Mouse (Mus musculus): Measurements from ENCODE around the gene Matk. TPM values are rescaled to one million over a fixed set of nuclear protein-coding genes. Genes with fewer than 3 reads are reported as not detected.

Gene Matk
- polyA plus RNA-seq, 1 experiment from 2014 or later: 2.3 TPM

DNA sequence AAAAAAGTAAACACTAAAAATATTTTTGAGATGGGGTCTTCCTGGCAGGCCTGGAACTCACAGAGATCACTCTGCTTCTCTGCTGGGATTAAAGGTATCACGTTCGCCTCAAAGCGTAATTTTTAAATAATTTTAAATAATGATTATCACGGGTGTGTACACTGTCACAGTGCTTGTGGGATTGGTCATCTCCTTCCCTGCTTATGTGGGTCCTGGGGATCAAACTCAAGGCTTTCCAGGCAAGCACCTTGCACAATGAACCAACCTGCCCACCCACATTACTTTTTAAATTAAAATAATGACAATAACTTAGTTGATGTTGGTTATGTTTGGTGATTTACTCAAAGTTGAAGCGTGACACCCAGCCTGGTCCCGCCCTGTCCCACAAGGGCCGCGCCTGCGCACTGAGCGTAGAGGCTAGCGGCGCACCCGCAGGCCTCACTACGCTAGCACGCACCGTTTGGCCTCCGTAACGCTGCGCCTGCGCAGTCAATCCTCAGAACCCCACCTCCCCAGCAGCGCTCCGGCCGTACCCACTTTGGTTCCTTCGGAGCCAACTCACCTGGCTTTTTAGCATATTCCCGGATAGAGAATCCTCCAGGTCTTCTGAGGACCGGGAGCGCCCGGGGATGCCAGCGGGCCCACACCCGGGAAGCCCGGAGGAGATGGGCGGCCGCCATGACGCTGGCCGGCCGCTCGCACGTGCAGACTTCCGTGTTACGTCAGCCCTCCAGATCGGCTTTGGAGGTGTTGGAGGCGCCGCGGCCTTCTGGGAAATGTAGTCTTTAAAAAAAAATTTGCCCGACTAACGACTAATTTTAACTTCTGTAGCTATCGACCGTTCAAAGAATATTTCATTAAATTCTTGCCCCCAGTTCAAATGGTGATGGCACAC lies 13.7 kb downstream of the Matk start, which contains the start of the genes Mrpl54 and Apba3:
TSS of gene Mrpl54 (minus strand) at position 724 of the 895 bp plus-strand sequence.
TSS of gene Apba3 (plus strand) at position 750 of the 895 bp plus-strand sequence.
- DNase-seq (ENCODE audit: low spot score) (peak; percentile 95), ATAC-seq (ENCODE audit: insufficient number of reproducible peaks, low FRiP score, low TSS enrichment, low read depth) (peak; percentile 90)
- Histone ChIP-seq H3K27ac (replicated peaks; ENCODE audit: low read depth, low read length) (no peak within 1 kb of the TSS; the same call in 1 of the 2 replicates), H3K4me2 (ENCODE audit: low read depth, severe bottlenecking) (peak within 1 kb of the TSS; percentile 67), H3K4me1 (ENCODE audit: control insufficient read depth, insufficient read depth, low read length) (0 out of 2 replicates have a peak, but pooled peaks cover 2% of the 10 kb centered on the region), H3K9ac (ENCODE audit: low read length) (peak within 1 kb of the TSS; percentile 83), H3K27me3 (ENCODE audit: control insufficient read depth, insufficient read depth, low read length) (no peaks in the 10 kb centered on the region), H3K36me3 (ENCODE audit: control insufficient read depth, insufficient read depth, low read length) (peaks cover 10% of the 10 kb centered on the region; the same call in 1 of the 2 replicates), H3K9me3 (ENCODE audit: control insufficient read depth, low read length) (no peaks in the 10 kb centered on the region), H3K4me3 (ENCODE audit: low read depth, low read length) (peak within 1 kb of the TSS; percentile 70)
- WGBS: 1% methylated on average over 48 of the region's 48 CpGs

DNA sequence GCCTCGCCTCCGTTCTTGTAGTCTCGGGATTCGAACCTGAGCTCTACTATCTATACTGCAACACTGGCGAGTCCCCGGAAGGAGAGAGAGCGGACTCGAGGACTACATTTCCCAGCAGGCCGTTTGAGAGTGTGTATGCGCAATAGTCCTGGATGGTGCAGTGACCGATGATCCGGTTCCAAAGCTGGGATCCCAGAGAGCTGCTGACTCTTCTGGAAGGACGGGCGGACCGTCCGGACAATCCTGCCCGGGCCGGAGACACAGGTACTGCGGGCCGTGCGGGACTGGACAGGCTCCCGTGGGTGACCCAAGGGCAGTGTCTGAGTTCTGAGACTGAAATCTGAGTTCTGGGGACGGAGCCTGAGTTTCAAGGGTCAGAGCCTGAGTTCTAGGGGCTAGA lies 15.3 kb downstream of the Matk start:
- DNase-seq (ENCODE audit: low spot score): peak; percentile 84
- Histone ChIP-seq H3K4me3 (ENCODE audit: low read depth, low read length) (peak overlapping the region; percentile 65), H3K27ac (replicated peaks; ENCODE audit: low read depth, low read length) (no peak overlapping the region), H3K4me2 (ENCODE audit: low read depth, severe bottlenecking) (peak overlapping the region; percentile 53), H3K27me3 (ENCODE audit: control insufficient read depth, insufficient read depth, low read length) (no peaks in the 10 kb centered on the region), H3K36me3 (ENCODE audit: control insufficient read depth, insufficient read depth, low read length) (peaks cover 20% of the 10 kb centered on the region), H3K9me3 (ENCODE audit: control insufficient read depth, low read length) (no peaks in the 10 kb centered on the region), H3K4me1 (ENCODE audit: control insufficient read depth, insufficient read depth, low read length) (0 out of 2 replicates have a peak, but pooled peaks cover 2% of the 10 kb centered on the region), H3K9ac (ENCODE audit: low read length) (peak overlapping the region; percentile 67)
- peak; percentile 15; the same call in 1 of the 2 replicates for ATAC-seq (ENCODE audit: insufficient number of reproducible peaks, low FRiP score, low TSS enrichment, low read depth)
- 3% methylated on average over 23 of the region's 23 CpGs for WGBS

DNA sequence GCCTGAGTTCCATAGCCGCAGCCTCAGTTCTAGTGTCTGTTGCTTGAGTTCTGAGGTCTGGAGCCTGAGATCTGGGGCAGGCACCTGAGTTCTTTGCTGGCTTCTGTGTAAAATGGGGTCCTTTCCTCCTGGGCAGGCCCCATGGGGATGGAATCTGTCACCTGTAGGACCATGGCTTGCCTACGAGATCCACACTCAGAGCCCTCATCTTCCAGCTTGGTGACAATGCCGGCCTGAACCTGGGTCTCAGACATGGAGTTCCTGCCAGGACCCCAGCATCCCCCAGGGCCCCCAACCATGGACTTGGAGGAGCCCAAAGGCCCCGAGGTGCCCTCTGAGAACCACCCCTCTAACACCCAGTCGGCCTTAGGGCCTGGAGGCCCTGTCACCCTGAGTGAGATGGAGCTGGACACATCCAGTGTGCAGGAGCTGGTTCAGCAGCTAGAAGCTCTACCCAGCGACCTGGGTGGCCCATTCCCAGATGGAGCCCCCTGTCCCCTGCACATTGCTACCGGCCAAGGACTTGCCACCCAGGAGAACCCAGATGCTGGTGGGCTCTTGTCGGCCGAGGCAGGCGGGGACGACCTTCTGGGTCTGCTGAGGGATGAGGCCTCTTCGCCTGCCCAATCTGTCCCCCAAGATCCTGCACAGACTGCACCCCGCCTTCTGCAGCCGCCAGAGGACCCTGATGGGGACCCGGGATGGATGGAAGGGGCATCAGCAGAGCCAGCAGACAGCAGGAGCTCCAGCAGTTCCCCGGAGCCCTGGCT lies 16.1 kb downstream of the Matk start:
- peak overlapping the region; percentile 53 for H3K4me2 ChIP-seq (ENCODE audit: low read depth, severe bottlenecking)
- no peaks in the 10 kb centered on the region for H3K27me3 ChIP-seq (ENCODE audit: control insufficient read depth, insufficient read depth, low read length)
- H3K36me3 ChIP-seq (ENCODE audit: control insufficient read depth, insufficient read depth, low read length): peaks cover 19% of the 10 kb centered on the region
- H3K4me1 ChIP-seq (ENCODE audit: control insufficient read depth, insufficient read depth, low read length): 0 out of 2 replicates have a peak, but pooled peaks cover 2% of the 10 kb centered on the region
- no peak overlapping the region for H3K27ac ChIP-seq (replicated peaks; ENCODE audit: low read depth, low read length)
- 83% methylated on average over 16 of the region's 16 CpGs for WGBS
- peak overlapping the region; percentile 67 for H3K9ac ChIP-seq (ENCODE audit: low read length)
- DNase-seq (ENCODE audit: low spot score): no peak
- no peaks in the 10 kb centered on the region for H3K9me3 ChIP-seq (ENCODE audit: control insufficient read depth, low read length)
- no peak for ATAC-seq (ENCODE audit: insufficient number of reproducible peaks, low FRiP score, low TSS enrichment, low read depth)
- peak overlapping the region; percentile 65 for H3K4me3 ChIP-seq (ENCODE audit: low read depth, low read length)

DNA sequence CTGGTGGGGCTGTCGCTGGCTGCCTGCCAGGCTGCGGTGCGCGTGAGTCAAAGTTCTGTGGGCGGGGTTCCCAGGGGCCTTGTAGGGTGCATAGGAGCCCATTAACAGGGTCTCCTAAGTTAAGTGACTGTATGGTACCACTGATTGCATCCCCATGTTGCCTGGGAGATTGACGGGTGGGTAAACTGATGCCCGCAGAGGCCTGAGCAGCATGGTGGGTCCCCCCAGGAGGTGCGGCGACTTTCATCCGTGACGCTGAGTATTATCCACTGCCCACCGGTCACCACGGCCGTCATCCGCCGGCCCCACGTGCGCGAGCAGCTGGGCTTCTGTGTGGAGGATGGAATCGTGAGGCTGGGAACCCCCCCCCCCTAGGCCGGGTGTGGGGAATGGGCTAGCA lies 19.6 kb downstream of the Matk start:
- Histone ChIP-seq H3K27ac (replicated peaks; ENCODE audit: low read depth, low read length) (no peak overlapping the region), H3K9ac (ENCODE audit: low read length) (no peak overlapping the region), H3K4me2 (ENCODE audit: low read depth, severe bottlenecking) (no peak overlapping the region), H3K9me3 (ENCODE audit: control insufficient read depth, low read length) (no peaks in the 10 kb centered on the region), H3K4me1 (ENCODE audit: control insufficient read depth, insufficient read depth, low read length) (no peaks in the 10 kb centered on the region), H3K4me3 (ENCODE audit: low read depth, low read length) (no peak overlapping the region), H3K27me3 (ENCODE audit: control insufficient read depth, insufficient read depth, low read length) (no peaks in the 10 kb centered on the region), H3K36me3 (ENCODE audit: control insufficient read depth, insufficient read depth, low read length) (peaks cover 12% of the 10 kb centered on the region)
- ATAC-seq (ENCODE audit: insufficient number of reproducible peaks, low FRiP score, low TSS enrichment, low read depth) (no peak), DNase-seq (ENCODE audit: low spot score) (no peak)
- 95% methylated on average over 21 of the region's 21 CpGs for WGBS

DNA sequence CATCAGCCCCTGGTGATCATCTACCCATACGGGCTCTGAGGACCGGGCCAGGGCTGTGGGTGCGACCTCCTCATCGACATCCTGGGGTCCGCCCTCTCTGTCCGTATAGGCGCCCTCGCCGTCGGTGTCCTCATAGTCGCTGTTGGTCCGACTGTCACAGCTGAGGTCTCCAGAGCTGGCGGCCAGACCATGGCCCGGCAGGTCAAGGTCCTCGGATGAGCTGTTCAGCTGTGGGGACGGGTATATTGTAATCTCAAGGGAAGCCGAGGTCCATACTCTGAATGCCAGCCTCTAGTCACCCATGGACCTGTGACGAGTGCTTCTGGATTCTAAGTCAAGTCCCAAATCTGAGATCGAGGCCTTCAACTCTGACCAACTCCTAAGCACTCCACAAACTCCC lies 21.1 kb downstream of the Matk start:
- H3K4me3 ChIP-seq (ENCODE audit: low read depth, low read length): no peak overlapping the region
- DNase-seq (ENCODE audit: low spot score) (no peak), ATAC-seq (ENCODE audit: insufficient number of reproducible peaks, low FRiP score, low TSS enrichment, low read depth) (no peak)
- H3K4me1 ChIP-seq (ENCODE audit: control insufficient read depth, insufficient read depth, low read length): no peaks in the 10 kb centered on the region
- H3K36me3 ChIP-seq (ENCODE audit: control insufficient read depth, insufficient read depth, low read length): peaks cover 12% of the 10 kb centered on the region
- no peaks in the 10 kb centered on the region for H3K9me3 ChIP-seq (ENCODE audit: control insufficient read depth, low read length)
- no peak overlapping the region for H3K4me2 ChIP-seq (ENCODE audit: low read depth, severe bottlenecking)
- WGBS: 95% methylated on average over 19 of the region's 19 CpGs
- no peak overlapping the region for H3K27ac ChIP-seq (replicated peaks; ENCODE audit: low read depth, low read length)
- H3K27me3 ChIP-seq (ENCODE audit: control insufficient read depth, insufficient read depth, low read length): no peaks in the 10 kb centered on the region
- no peak overlapping the region for H3K9ac ChIP-seq (ENCODE audit: low read length)

DNA sequence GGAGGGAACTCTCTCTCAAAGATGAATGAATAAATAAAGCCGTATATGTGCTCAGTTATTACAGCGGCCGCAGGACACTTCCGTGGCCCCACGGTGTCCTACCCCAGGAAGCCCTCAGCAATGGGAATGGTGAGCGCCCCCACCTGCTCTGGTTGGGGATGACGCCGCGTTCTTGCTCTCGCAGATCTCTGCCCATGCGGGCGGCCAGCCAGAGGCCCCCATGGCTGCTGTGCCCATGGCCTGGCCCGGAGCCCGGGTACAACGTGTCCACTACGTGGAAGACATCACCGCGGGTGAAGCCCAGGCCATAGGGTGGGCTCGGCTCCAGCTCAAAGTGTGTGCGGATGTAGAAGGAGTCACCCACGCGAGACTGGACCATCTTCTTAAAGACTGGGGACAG lies 24.9 kb downstream of the Matk start:
- H3K9me3 ChIP-seq (ENCODE audit: control insufficient read depth, low read length): no peaks in the 10 kb centered on the region
- DNase-seq (ENCODE audit: low spot score): no peak
- WGBS: 76% methylated on average over 22 of the region's 22 CpGs
- H3K4me2 ChIP-seq (ENCODE audit: low read depth, severe bottlenecking): no peak overlapping the region
- peaks cover 13% of the 10 kb centered on the region for H3K27me3 ChIP-seq (ENCODE audit: control insufficient read depth, insufficient read depth, low read length)
- H3K36me3 ChIP-seq (ENCODE audit: control insufficient read depth, insufficient read depth, low read length): peaks cover 2% of the 10 kb centered on the region; the same call in 1 of the 2 replicates
- H3K27ac ChIP-seq (replicated peaks; ENCODE audit: low read depth, low read length): no peak overlapping the region
- H3K4me1 ChIP-seq (ENCODE audit: control insufficient read depth, insufficient read depth, low read length): 0 out of 2 replicates have a peak, but pooled peaks cover 2% of the 10 kb centered on the region
- H3K9ac ChIP-seq (ENCODE audit: low read length): no peak overlapping the region
- ATAC-seq (ENCODE audit: insufficient number of reproducible peaks, low FRiP score, low TSS enrichment, low read depth): no peak
- no peak overlapping the region for H3K4me3 ChIP-seq (ENCODE audit: low read depth, low read length)

DNA sequence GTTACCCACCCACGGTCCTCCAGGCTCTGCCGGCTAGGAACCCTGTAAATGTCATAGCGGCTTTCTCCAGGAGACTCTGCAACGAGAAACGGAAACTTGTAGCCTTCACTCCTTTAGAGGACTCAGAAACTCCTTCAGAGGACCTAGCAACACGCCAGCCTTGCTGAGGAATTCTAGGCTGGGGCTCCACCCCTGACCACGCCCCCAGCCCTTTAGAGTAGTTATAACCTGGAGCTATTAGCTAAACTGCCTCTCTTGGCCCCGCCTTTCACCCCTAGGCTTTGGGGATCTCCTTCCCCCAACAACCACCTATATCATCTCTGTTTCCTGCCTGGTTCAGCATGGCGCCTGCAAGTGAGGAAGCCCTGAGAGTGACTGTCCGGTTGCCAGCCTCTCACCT lies 26.8 kb downstream of the Matk start:
- Histone ChIP-seq H3K27ac (replicated peaks; ENCODE audit: low read depth, low read length) (no peak overlapping the region), H3K4me2 (ENCODE audit: low read depth, severe bottlenecking) (0 out of 2 replicates have a peak overlapping the region, but pooled peaks have one; percentile 11), H3K4me3 (ENCODE audit: low read depth, low read length) (no peak overlapping the region), H3K27me3 (ENCODE audit: control insufficient read depth, insufficient read depth, low read length) (peaks cover 31% of the 10 kb centered on the region), H3K4me1 (ENCODE audit: control insufficient read depth, insufficient read depth, low read length) (0 out of 2 replicates have a peak, but pooled peaks cover 2% of the 10 kb centered on the region), H3K36me3 (ENCODE audit: control insufficient read depth, insufficient read depth, low read length) (no peaks in the 10 kb centered on the region), H3K9ac (ENCODE audit: low read length) (no peak overlapping the region), H3K9me3 (ENCODE audit: control insufficient read depth, low read length) (no peaks in the 10 kb centered on the region)
- DNase-seq (ENCODE audit: low spot score) (no peak), ATAC-seq (ENCODE audit: insufficient number of reproducible peaks, low FRiP score, low TSS enrichment, low read depth) (no peak)
- 34% methylated on average over 10 of the region's 10 CpGs for WGBS

DNA sequence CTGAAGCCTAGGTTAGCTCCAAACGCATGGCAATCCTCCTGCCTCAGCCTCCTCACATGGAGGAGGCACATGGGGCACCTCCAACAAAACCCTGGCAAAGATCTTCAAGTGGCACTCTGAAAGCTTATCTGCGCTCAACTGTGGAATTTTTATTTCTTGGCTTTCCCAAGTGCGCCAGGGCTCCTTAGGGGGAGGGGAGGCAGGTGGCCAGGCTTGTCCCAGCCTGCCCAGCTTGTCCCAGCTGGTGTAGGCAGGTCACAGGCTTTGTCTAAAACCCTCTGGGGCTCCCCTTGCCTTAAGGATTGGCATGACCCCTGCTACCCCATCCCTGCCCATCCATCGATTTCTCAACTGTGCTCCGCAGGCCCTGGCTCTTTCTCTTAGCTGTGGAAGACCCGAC lies 31.5 kb downstream of the Matk start:
- Histone ChIP-seq H3K4me3 (ENCODE audit: low read depth, low read length) (no peak overlapping the region; the same call in 1 of the 2 replicates), H3K27ac (replicated peaks; ENCODE audit: low read depth, low read length) (no peak overlapping the region), H3K4me2 (ENCODE audit: low read depth, severe bottlenecking) (no peak overlapping the region)

More for the DNA sequence above, 31.5 kb downstream of the Matk start:
- Histone ChIP-seq H3K27me3 (ENCODE audit: control insufficient read depth, insufficient read depth, low read length) (peaks cover 43% of the 10 kb centered on the region), H3K9me3 (ENCODE audit: control insufficient read depth, low read length) (no peaks in the 10 kb centered on the region), H3K4me1 (ENCODE audit: control insufficient read depth, insufficient read depth, low read length) (peaks cover 8% of the 10 kb centered on the region), H3K36me3 (ENCODE audit: control insufficient read depth, insufficient read depth, low read length) (no peaks in the 10 kb centered on the region), H3K9ac (ENCODE audit: low read length) (no peak overlapping the region)
- DNase-seq (ENCODE audit: low spot score) (no peak), ATAC-seq (ENCODE audit: insufficient number of reproducible peaks, low FRiP score, low TSS enrichment, low read depth) (no peak)
- WGBS: 43% methylated on average over 6 of the region's 6 CpGs
